Mouse (Mus musculus) cerebellum, postnatal 36 days (tissue): ENCODE measurements around the gene Brdt.
"Not testable (repeated sequence)": the region's sequence is repeated elsewhere in the genome, so short reads cannot be mapped to it uniquely, and the experiment has no call there.

Experiments used
- DNase-seq, 2 experiments: peaks; one replicate each; pipeline ENCODE4 v3.0.0; 2021 to 2022; ENCODE audit warnings: mixed read lengths in 2 of 2

Brdt gene

GRCm38 (mm10) chr5:107340404-107340803 lies 9.4 kb downstream of the Brdt start:
- DNase-seq = no peak

- DNase-seq = no peak
Measured at GRCm38 (mm10) chr5:107342891-107343290, 11.9 kb downstream of the Brdt start.

GRCm38 (mm10) chr5:107346214-107346613 lies 15.3 kb downstream of the Brdt start:
- no peak for DNase-seq

GRCm38 (mm10) chr5:107352566-107352965 lies 21.6 kb downstream of the Brdt start:
- DNase-seq = no peak

- DNase-seq = no peak
Measured at GRCm38 (mm10) chr5:107353981-107354380, 23.0 kb downstream of the Brdt start.

GRCm38 (mm10) chr5:107355801-107356200 lies 24.8 kb downstream of the Brdt start:
- no peak for DNase-seq

GRCm38 (mm10) chr5:107357723-107358122 lies 26.8 kb downstream of the Brdt start:
- no peak for DNase-seq

- DNase-seq = peak; percentile 84 to 88
Measured at GRCm38 (mm10) chr5:107359395-107360053, 28.6 kb downstream of the Brdt start.

GRCm38 (mm10) chr5:107360054-107360730 lies 29.2 kb downstream of the Brdt start:
- no peak for DNase-seq

GRCm38 (mm10) chr5:107370040-107370439 lies 39.1 kb downstream of the Brdt start:
- DNase-seq = no peak

- no peak for DNase-seq
Measured at GRCm38 (mm10) chr5:107371335-107371734, 40.4 kb downstream of the Brdt start.

- no peak for DNase-seq
Measured at GRCm38 (mm10) chr5:107373256-107373655, 42.3 kb downstream of the Brdt start.

- DNase-seq = not testable (repeated sequence)
Measured at GRCm38 (mm10) chr5:107386448-107386847, 55.5 kb downstream of the Brdt start.

- no peak for DNase-seq
Measured at GRCm38 (mm10) chr5:107387788-107388187, 56.8 kb downstream of the Brdt start.

GRCm38 (mm10) chr5:107389373-107389772 lies 58.4 kb downstream of the Brdt start:
- DNase-seq = no peak

GRCm38 (mm10) chr5:107394437-107394836 lies 63.5 kb downstream of the Brdt start:
- DNase-seq = no peak

GRCm38 (mm10) chr5:107402436-107402835 lies 71.5 kb downstream of the Brdt start, which contains the start of gene Ephx4:
Ephx4 (plus strand) TSS chr5:107402736.
- no peak for DNase-seq

GRCm38 (mm10) chr5:107403011-107403946 lies 72.3 kb downstream of the Brdt start:
- peak; percentile 57 to 60 for DNase-seq

- DNase-seq = peak; percentile 49
Measured at GRCm38 (mm10) chr5:107403947-107404684, 73.2 kb downstream of the Brdt start.

- DNase-seq = no peak
Measured at GRCm38 (mm10) chr5:107405361-107405760, 74.4 kb downstream of the Brdt start.

GRCm38 (mm10) chr5:107410305-107410704 lies 79.3 kb downstream of the Brdt start:
- DNase-seq = no peak

- DNase-seq = peak; percentile 14 to 17
Measured at GRCm38 (mm10) chr5:107411326-107411725, 80.4 kb downstream of the Brdt start.
